Mouse (Mus musculus): ENCODE data around the gene Slc48a1. TPM values are rescaled to one million over a fixed set of nuclear protein-coding genes. Genes with fewer than 3 reads are reported as not detected.

The Slc48a1 gene
- polyA plus RNA-seq, 1 experiment from 2014 or later = 34.2 TPM

DNA sequence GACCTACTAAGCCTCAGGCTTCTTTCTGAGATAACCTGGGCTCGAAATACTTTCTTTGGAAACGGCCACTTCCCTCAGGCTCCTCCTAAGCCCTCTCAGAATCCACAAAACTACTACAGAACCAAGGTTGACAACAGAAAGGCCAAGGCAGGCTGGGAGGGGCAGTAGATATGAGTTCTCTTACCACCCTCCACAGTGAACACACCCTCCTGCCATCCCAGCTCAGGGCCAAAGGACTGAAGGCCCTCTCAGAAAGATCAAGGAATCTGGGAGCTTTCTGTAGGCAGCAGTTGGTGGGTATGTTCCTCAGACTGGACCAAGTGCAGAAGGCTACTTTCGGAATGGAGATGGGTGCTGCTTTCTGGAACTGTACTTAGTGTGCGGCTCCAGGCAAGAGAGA is 36.9 kb downstream of the Slc48a1 start:
- ATAC-seq (ENCODE audit: insufficient number of reproducible peaks, insufficient read depth, low FRiP score, low TSS enrichment, low read depth) = no peak
- H3K4me3 ChIP-seq (replicated peaks) = no peak overlapping the region
- peaks cover 38% of the 10 kb centered on the region for H3K4me1 ChIP-seq (replicated peaks)
- peaks cover 12% of the 10 kb centered on the region for H3K36me3 ChIP-seq
- H3K9me3 ChIP-seq = no peaks in the 10 kb centered on the region
- no peak overlapping the region for H3K4me2 ChIP-seq
- no peaks in the 10 kb centered on the region for H3K27me3 ChIP-seq
- 92% methylated on average over 4 of the region's 4 CpGs for WGBS
- H3K9ac ChIP-seq (replicated peaks) = no peak overlapping the region
- no peak overlapping the region for H3K27ac ChIP-seq

GRCm38 (mm10) chr15:97816199-97816994 is 38.1 kb downstream of the Slc48a1 start:
- no peak overlapping the region for H3K4me3 ChIP-seq (replicated peaks)
- peaks cover 48% of the 10 kb centered on the region for H3K4me1 ChIP-seq (replicated peaks)
- WGBS = 90% methylated on average over 14 of the region's 17 CpGs
- no peak overlapping the region for H3K27ac ChIP-seq
- H3K36me3 ChIP-seq = peaks cover 4% of the 10 kb centered on the region
- H3K9me3 ChIP-seq = no peaks in the 10 kb centered on the region
- no peaks in the 10 kb centered on the region for H3K27me3 ChIP-seq
- no peak overlapping the region for H3K9ac ChIP-seq (replicated peaks)
- ATAC-seq (ENCODE audit: insufficient number of reproducible peaks, insufficient read depth, low FRiP score, low TSS enrichment, low read depth) = no peak
- H3K4me2 ChIP-seq = no peak overlapping the region

DNA sequence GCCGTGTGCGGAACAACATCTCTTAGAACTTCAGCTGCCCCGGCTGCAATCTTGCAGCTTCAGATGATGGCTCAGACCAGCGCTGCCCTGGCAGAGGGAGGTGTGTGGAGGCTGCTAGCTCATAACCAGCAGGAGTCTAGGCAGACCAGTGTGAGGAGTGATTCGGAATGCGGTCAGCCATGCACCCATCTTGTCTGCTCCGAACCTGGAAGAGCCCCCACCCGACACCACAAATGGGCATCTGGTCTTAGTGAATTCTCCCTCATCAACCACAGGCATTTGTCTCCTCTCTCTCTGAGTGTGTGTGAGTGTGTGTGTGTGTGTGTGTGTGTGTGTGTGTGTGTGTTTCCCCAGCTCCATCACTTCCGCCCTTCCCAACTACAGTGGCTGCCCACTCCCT is 41.6 kb downstream of the Slc48a1 start:
- Histone ChIP-seq H3K4me3 (replicated peaks) (no peak overlapping the region), H3K4me2 (no peak overlapping the region), H3K27me3 (no peaks in the 10 kb centered on the region), H3K9ac (replicated peaks) (no peak overlapping the region), H3K4me1 (replicated peaks) (peaks cover 52% of the 10 kb centered on the region), H3K36me3 (peaks cover 10% of the 10 kb centered on the region; the same call in 1 of the 2 replicates), H3K9me3 (no peaks in the 10 kb centered on the region), H3K27ac (no peak overlapping the region)
- 83% methylated on average over 9 of the region's 9 CpGs for WGBS
- ATAC-seq (ENCODE audit: insufficient number of reproducible peaks, insufficient read depth, low FRiP score, low TSS enrichment, low read depth) = no peak

DNA sequence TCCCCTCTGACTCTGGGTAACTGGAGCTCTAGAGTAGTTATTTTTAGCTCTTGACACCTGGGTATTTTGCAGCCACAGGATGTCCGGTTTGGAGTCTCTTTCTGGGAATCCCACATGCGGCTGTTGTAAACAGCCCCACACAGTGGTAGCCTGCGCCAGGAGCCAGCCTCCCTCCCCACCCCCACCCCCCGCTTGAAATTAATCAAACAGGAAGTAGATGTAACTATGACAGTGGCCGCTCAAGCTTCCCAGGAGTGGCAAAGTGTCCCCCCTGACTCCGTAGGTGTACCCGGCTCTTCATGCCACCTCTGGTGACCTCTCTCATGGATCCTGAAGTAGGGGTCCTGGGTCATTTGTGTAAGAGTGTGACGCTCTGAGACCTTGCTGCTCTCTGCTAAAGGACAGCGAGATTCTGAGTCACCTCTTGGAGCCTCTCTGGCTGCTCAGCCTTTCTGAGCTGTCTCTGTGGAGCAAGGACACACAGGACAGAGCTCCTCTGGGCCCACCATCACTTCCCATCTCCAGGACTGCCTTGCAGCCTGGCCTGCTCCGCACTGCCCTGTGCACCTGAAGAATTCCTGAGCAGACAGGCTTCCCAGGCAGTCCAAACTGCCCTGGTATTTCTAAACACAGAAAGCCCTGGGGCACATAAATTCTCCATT is 43.1 kb downstream of the Slc48a1 start:
- Histone ChIP-seq H3K27ac (peak overlapping the region; percentile 54), H3K4me1 (replicated peaks) (peaks cover 64% of the 10 kb centered on the region), H3K9me3 (no peaks in the 10 kb centered on the region), H3K4me2 (no peak overlapping the region), H3K27me3 (no peaks in the 10 kb centered on the region), H3K9ac (replicated peaks) (no peak overlapping the region), H3K4me3 (replicated peaks) (no peak overlapping the region), H3K36me3 (peaks cover 10% of the 10 kb centered on the region; the same call in 1 of the 2 replicates)
- 32% methylated on average over 10 of the region's 10 CpGs for WGBS
- no peak for ATAC-seq (ENCODE audit: insufficient number of reproducible peaks, insufficient read depth, low FRiP score, low TSS enrichment, low read depth)

DNA sequence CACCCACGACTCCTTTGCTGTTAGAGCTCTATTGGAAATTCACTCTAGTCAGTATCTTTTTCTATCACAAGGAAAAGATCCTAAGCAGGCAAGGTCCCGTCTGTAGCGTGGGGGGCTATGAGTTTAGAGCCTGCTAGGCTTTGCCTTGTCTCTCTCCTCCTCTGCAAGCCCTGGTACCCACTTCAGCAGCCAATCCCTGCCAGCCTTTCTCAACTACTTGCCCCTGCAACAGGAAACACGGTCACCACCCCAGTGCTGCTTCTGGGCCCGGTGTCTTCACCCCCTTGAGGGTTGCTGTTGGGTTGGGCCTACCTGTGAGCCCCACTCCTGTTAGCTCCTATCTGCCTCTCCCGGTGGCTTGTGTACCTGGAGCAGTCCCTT is 43.7 kb downstream of the Slc48a1 start:
- H3K27me3 ChIP-seq = no peaks in the 10 kb centered on the region
- H3K36me3 ChIP-seq = peaks cover 10% of the 10 kb centered on the region; the same call in 1 of the 2 replicates
- H3K4me3 ChIP-seq (replicated peaks) = no peak overlapping the region
- H3K27ac ChIP-seq = peak overlapping the region; percentile 54
- no peak overlapping the region for H3K9ac ChIP-seq (replicated peaks)
- no peak overlapping the region for H3K4me2 ChIP-seq
- no peaks in the 10 kb centered on the region for H3K9me3 ChIP-seq
- 65% methylated on average over 6 of the region's 6 CpGs for WGBS
- H3K4me1 ChIP-seq (replicated peaks) = peaks cover 69% of the 10 kb centered on the region
- ATAC-seq (ENCODE audit: insufficient number of reproducible peaks, insufficient read depth, low FRiP score, low TSS enrichment, low read depth) = no peak

GRCm38 (mm10) chr15:97822545-97823228 is 44.4 kb downstream of the Slc48a1 start:
- WGBS = 41% methylated on average over 11 of the region's 12 CpGs
- H3K9ac ChIP-seq (replicated peaks) = peak overlapping the region; percentile 27; the same call in 1 of the 2 replicates
- H3K27me3 ChIP-seq = no peaks in the 10 kb centered on the region
- peaks cover 75% of the 10 kb centered on the region for H3K4me1 ChIP-seq (replicated peaks)
- H3K36me3 ChIP-seq = peaks cover 10% of the 10 kb centered on the region; the same call in 1 of the 2 replicates
- H3K9me3 ChIP-seq = no peaks in the 10 kb centered on the region
- H3K4me3 ChIP-seq (replicated peaks) = no peak overlapping the region
- ATAC-seq (ENCODE audit: insufficient number of reproducible peaks, insufficient read depth, low FRiP score, low TSS enrichment, low read depth) = no peak
- no peak overlapping the region for H3K4me2 ChIP-seq
- no peak overlapping the region for H3K27ac ChIP-seq

DNA sequence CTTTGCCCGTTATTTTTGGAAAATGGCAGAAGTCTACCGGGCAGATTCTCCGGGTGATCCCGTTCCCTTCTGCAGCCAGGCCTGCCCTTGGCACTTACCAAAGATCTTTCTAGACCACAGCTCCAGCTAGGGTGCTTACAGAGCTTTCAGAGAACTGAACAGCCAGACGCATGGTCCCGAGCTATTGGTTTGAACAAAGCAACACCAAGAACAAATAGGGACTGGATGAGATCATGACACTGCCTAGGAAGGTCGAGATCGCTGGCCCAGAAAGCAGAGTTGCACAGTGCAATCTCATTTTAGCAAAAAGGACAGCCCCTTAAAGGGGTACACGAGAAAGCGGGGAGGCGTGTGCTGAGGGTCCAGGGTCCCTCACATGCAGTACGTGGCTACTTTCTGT is 45.2 kb downstream of the Slc48a1 start:
- H3K4me3 ChIP-seq (replicated peaks) = no peak overlapping the region
- no peak overlapping the region for H3K27ac ChIP-seq
- H3K27me3 ChIP-seq = no peaks in the 10 kb centered on the region
- 84% methylated on average over 12 of the region's 12 CpGs for WGBS
- no peak overlapping the region for H3K4me2 ChIP-seq
- no peak for ATAC-seq (ENCODE audit: insufficient number of reproducible peaks, insufficient read depth, low FRiP score, low TSS enrichment, low read depth)
- H3K4me1 ChIP-seq (replicated peaks) = peaks cover 81% of the 10 kb centered on the region
- H3K36me3 ChIP-seq = peaks cover 10% of the 10 kb centered on the region; the same call in 1 of the 2 replicates
- no peaks in the 10 kb centered on the region for H3K9me3 ChIP-seq
- no peak overlapping the region for H3K9ac ChIP-seq (replicated peaks)

DNA sequence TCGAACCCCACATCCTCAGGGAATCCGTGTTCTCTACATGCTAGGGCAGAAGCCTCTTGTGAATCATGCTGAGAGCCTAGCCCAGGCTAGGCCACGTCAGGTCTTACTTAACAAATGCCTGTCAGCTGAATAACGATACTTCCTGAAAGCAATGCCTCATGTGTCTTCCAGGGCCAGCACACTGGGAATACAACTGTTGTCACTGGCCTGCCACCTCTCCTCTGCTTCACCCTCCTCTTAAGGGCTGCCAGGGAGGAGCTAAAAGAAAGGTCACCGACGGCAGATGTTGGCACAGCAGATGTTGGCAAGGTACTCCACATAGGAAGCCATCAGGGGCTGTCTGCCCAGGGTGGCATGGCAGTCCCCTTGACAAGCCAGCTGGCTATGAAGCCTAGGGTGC is 45.7 kb downstream of the Slc48a1 start:
- no peak overlapping the region for H3K4me2 ChIP-seq
- 0 out of 2 replicates have a peak overlapping the region, but pooled peaks have one; percentile 12 for H3K27ac ChIP-seq
- peaks cover 87% of the 10 kb centered on the region for H3K4me1 ChIP-seq (replicated peaks)
- no peaks in the 10 kb centered on the region for H3K9me3 ChIP-seq
- H3K27me3 ChIP-seq = no peaks in the 10 kb centered on the region
- H3K9ac ChIP-seq (replicated peaks) = no peak overlapping the region
- no peak for ATAC-seq (ENCODE audit: insufficient number of reproducible peaks, insufficient read depth, low FRiP score, low TSS enrichment, low read depth)
- peaks cover 10% of the 10 kb centered on the region; the same call in 1 of the 2 replicates for H3K36me3 ChIP-seq
- WGBS = 81% methylated on average over 6 of the region's 6 CpGs
- no peak overlapping the region for H3K4me3 ChIP-seq (replicated peaks)

- Histone ChIP-seq H3K27me3 (no peaks in the 10 kb centered on the region), H3K27ac (peak overlapping the region; percentile 75), H3K4me2 (peak overlapping the region; percentile 55), H3K36me3 (peaks cover 9% of the 10 kb centered on the region; the same call in 1 of the 2 replicates), H3K4me1 (replicated peaks) (peaks cover 93% of the 10 kb centered on the region), H3K4me3 (replicated peaks) (peak overlapping the region; percentile 27), H3K9ac (replicated peaks) (peak overlapping the region; percentile 48), H3K9me3 (no peaks in the 10 kb centered on the region)
- ATAC-seq (ENCODE audit: insufficient number of reproducible peaks, insufficient read depth, low FRiP score, low TSS enrichment, low read depth) = no peak
- 9% methylated on average over 29 of the region's 29 CpGs for WGBS
Measured at GRCm38 (mm10) chr15:97825071-97825940, 47.0 kb downstream of the Slc48a1 start.

DNA sequence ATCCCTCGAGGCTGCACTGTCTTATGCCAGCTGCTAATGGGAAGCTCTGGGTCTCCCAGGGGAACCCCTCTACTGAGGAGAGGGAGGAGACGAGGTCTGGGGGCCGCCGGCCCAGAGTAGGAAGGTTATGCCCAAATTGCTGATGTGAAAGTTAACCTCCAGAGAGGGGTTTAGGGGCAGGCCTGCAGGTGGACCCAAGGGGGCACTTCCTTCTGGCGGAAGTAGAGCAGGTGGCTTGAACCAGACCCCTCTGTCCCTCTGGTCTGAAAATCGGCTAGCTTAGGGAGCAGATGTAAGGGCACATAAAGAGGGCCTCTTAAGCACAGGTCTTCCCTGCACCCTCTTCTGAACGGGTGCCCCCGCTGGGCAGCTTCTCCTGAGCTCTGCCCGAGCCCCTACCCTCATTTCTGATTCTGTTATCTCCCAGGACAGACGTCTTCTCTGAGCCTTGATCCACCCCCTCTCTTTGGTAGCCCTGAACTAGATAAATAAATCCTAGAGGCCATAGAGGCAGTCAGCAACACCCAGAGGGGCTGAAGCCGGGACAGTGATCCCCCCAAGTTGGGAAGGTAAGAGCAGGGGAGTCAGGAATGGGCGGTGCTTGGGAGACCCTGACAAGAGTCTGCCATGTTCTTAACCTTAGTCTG is 47.7 kb downstream of the Slc48a1 start:
- H3K36me3 ChIP-seq = peaks cover 6% of the 10 kb centered on the region; the same call in 1 of the 2 replicates
- peak overlapping the region; percentile 55 for H3K4me2 ChIP-seq

More for the DNA sequence above, 47.7 kb downstream of the Slc48a1 start:
- H3K4me3 ChIP-seq (replicated peaks) = no peak overlapping the region
- no peaks in the 10 kb centered on the region for H3K27me3 ChIP-seq
- no peaks in the 10 kb centered on the region for H3K9me3 ChIP-seq
- peak overlapping the region; percentile 48 for H3K9ac ChIP-seq (replicated peaks)
- peaks cover 93% of the 10 kb centered on the region for H3K4me1 ChIP-seq (replicated peaks)
- H3K27ac ChIP-seq = no peak overlapping the region
- ATAC-seq (ENCODE audit: insufficient number of reproducible peaks, insufficient read depth, low FRiP score, low TSS enrichment, low read depth) = no peak
- WGBS = 47% methylated on average over 12 of the region's 12 CpGs

Data from limb, embryonic 12.5 days (tissue).